ENCODE assay signal across 8 mouse cellular contexts in the genomic region with DNA sequence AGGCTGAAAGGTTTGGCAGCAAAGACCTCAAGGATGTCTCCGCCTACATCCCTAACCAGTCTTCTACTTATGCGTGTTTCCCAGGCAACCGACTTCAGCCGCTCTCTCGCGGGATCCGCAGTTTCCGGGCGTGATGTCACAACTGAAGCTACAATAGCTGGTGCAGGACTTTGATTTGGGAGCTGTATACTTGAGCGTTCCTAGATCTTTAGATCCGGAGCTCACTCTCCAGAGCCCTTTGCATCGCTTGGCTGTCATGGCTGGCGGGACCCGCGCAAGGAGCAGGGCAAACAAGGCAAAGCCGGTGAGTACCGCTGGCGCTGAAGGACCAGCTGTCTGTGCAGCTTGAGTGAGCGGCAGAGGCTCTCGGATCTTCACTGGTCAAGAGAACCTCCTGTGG. TPM values are rescaled to one million over a fixed set of nuclear protein-coding genes. Genes with fewer than 3 reads are reported as not detected.
DNase-seq lines count a peak whose midpoint lies in the region; ATAC-seq and TF ChIP-seq lines count a peak whose summit lies in the region.

Lrif1 (plus strand) TSS at position 158 of the 400 bp plus-strand sequence.

- no peak for TF ChIP-seq CTCF in embryonic fibroblast, embryonic 13.5 days (IDR thresholded peaks at IDR 0.05; ENCODE audit: borderline replicate concordance, insufficient read depth, low read length)
- no peak for TF ChIP-seq CTCF in spleen, adult 2 months (IDR thresholded peaks at IDR 0.05; ENCODE audit: extremely low read depth, insufficient read depth, insufficient read length, insufficient replicate concordance)

- ATAC-seq in kidney, embryonic 14.5 days (ENCODE audit: low FRiP score, low TSS enrichment): peak; percentile 99
- peak; percentile 91 for ATAC-seq in limb, embryonic 14.5 days (ENCODE audit: low FRiP score, low read depth)
- ATAC-seq in midbrain, embryonic 16.5 days: peak; percentile 100

- no peaks in the 10 kb centered on the region for H3K4me1 ChIP-seq in embryonic fibroblast, embryonic 13.5 days (ENCODE audit: control insufficient read depth, insufficient read depth, low read length)
- H3K4me1 ChIP-seq in heart, embryonic 10.5 days: no peaks in the 10 kb centered on the region
- H3K4me1 ChIP-seq in kidney, embryonic 14.5 days (ENCODE audit: control insufficient read depth, insufficient read depth, low read length): no peaks in the 10 kb centered on the region
- H3K4me1 ChIP-seq in limb, embryonic 14.5 days (ENCODE audit: control insufficient read depth, insufficient read depth, low read length): no peaks in the 10 kb centered on the region
- peaks cover 4% of the 10 kb centered on the region for H3K4me1 ChIP-seq in midbrain, embryonic 16.5 days (ENCODE audit: control insufficient read depth, insufficient read depth, low read length)
- no peaks in the 10 kb centered on the region for H3K4me1 ChIP-seq in spleen, adult 2 months (ENCODE audit: control insufficient read depth, insufficient read depth, insufficient read length)

- H3K27me3 ChIP-seq in heart, embryonic 10.5 days (ENCODE audit: insufficient read depth, poor library complexity, severe bottlenecking): no peaks in the 10 kb centered on the region
- H3K27me3 ChIP-seq in kidney, embryonic 14.5 days (ENCODE audit: control insufficient read depth, insufficient read depth, low read length): no peaks in the 10 kb centered on the region
- no peaks in the 10 kb centered on the region for H3K27me3 ChIP-seq in limb, embryonic 14.5 days (ENCODE audit: control insufficient read depth, insufficient read depth, low read length)
- H3K27me3 ChIP-seq in midbrain, embryonic 16.5 days (ENCODE audit: control insufficient read depth, insufficient read depth, low read depth, low read length): no peaks in the 10 kb centered on the region
- H3K27me3 ChIP-seq in spleen, adult 2 months (ENCODE audit: control insufficient read depth, insufficient read depth, low read length): no peaks in the 10 kb centered on the region

- H3K36me3 ChIP-seq in heart, embryonic 10.5 days: no peaks in the 10 kb centered on the region
- H3K36me3 ChIP-seq in kidney, embryonic 14.5 days (ENCODE audit: control insufficient read depth, insufficient read depth, low read length): no peaks in the 10 kb centered on the region
- H3K36me3 ChIP-seq in limb, embryonic 14.5 days (ENCODE audit: control insufficient read depth, insufficient read depth, low read length): no peaks in the 10 kb centered on the region
- no peaks in the 10 kb centered on the region for H3K36me3 ChIP-seq in midbrain, embryonic 16.5 days (ENCODE audit: control insufficient read depth, insufficient read depth, low read length)
- no peaks in the 10 kb centered on the region for H3K36me3 ChIP-seq in spleen, adult 2 months (ENCODE audit: control insufficient read depth, insufficient read depth, low read length)

- peak within 1 kb of the TSS; percentile 40 for H3K4me2 ChIP-seq in kidney, embryonic 14.5 days (replicated peaks; ENCODE audit: low read depth, low read length)
- peak within 1 kb of the TSS; percentile 46 for H3K4me2 ChIP-seq in limb, embryonic 14.5 days (replicated peaks; ENCODE audit: low read depth, low read length, severe bottlenecking)
- H3K4me2 ChIP-seq in midbrain, embryonic 16.5 days (ENCODE audit: low read length): peak within 1 kb of the TSS; percentile 39

- H3K9ac ChIP-seq in kidney, embryonic 14.5 days (ENCODE audit: low read depth, low read length): peak within 1 kb of the TSS; percentile 52
- peak within 1 kb of the TSS; percentile 64 for H3K9ac ChIP-seq in limb, embryonic 14.5 days (ENCODE audit: low read depth, low read length, severe bottlenecking)
- H3K9ac ChIP-seq in midbrain, embryonic 16.5 days (ENCODE audit: low read depth, low read length): peak within 1 kb of the TSS; percentile 89

- H3K4me3 ChIP-seq in embryonic fibroblast, embryonic 13.5 days (ENCODE audit: insufficient read depth, low read length): peak within 1 kb of the TSS; percentile 51
- H3K4me3 ChIP-seq in heart, embryonic 10.5 days: peak within 1 kb of the TSS; percentile 69
- H3K4me3 ChIP-seq in kidney, embryonic 14.5 days (ENCODE audit: low read length): peak within 1 kb of the TSS; percentile 46
- peak within 1 kb of the TSS; percentile 45 for H3K4me3 ChIP-seq in limb, embryonic 14.5 days (replicated peaks; ENCODE audit: low read length)
- H3K4me3 ChIP-seq in midbrain, embryonic 16.5 days (ENCODE audit: low read depth, low read length): peak within 1 kb of the TSS; percentile 77
- H3K4me3 ChIP-seq in spleen, adult 2 months (ENCODE audit: extremely low read depth, insufficient read depth, insufficient read length): peak within 1 kb of the TSS; percentile 78

- peak; percentile 55 for TF ChIP-seq POLR2A in embryonic fibroblast, embryonic 13.5 days (IDR thresholded peaks at IDR 0.05; ENCODE audit: low read depth, low read length)
- no peak for TF ChIP-seq POLR2A in limb, embryonic 14.5 days (IDR thresholded peaks at IDR 0.05; ENCODE audit: borderline replicate concordance, extremely low read depth, insufficient read depth, insufficient read length)
- TF ChIP-seq POLR2A in spleen, adult 2 months (IDR thresholded peaks at IDR 0.05; ENCODE audit: low read depth, low read length): no peak

- H3K9me3 ChIP-seq in heart, embryonic 10.5 days: no peaks in the 10 kb centered on the region
- no peaks in the 10 kb centered on the region; the same call in 1 of the 2 replicates for H3K9me3 ChIP-seq in kidney, embryonic 14.5 days (ENCODE audit: control insufficient read depth, low read length)
- no peaks in the 10 kb centered on the region for H3K9me3 ChIP-seq in limb, embryonic 14.5 days (ENCODE audit: control insufficient read depth, low read length)
- H3K9me3 ChIP-seq in midbrain, embryonic 16.5 days (replicated peaks; ENCODE audit: control insufficient read depth, low read length, poor library complexity, severe bottlenecking): 0 out of 2 replicates have a peak, but pooled peaks cover 2% of the 10 kb centered on the region

- 1% methylated on average over 20 of the region's 20 CpGs for WGBS in heart, embryonic 10.5 days
- 1% methylated on average over 20 of the region's 20 CpGs for WGBS in kidney, embryonic 14.5 days
- WGBS in limb, embryonic 14.5 days: 0% methylated on average over 20 of the region's 20 CpGs
- WGBS in midbrain, embryonic 16.5 days: under 1% methylated on average over 20 of the region's 20 CpGs
- WGBS in spleen, adult 2 months: 1% methylated on average over 20 of the region's 20 CpGs

- DNase-seq in 3T3-L1 (ENCODE audit: low read depth, low spot score): peak; percentile 91
- DNase-seq in adrenal gland, postnatal 4 days (ENCODE audit: low spot score in 2 of 2): peak; percentile 26 to 50
- peak; percentile 89 for DNase-seq in heart, embryonic 10.5 days (ENCODE audit: low spot score)
- DNase-seq in limb, embryonic 14.5 days (ENCODE audit: low spot score): peak; percentile 83
- peak; percentile 64 to 70 for DNase-seq in spleen, adult 2 months (ENCODE audit: low read depth in 1 of 2, low spot score in 2 of 2)

- H3K27ac ChIP-seq in embryonic fibroblast, embryonic 13.5 days (ENCODE audit: insufficient read depth, low read length): no peak within 1 kb of the TSS
- H3K27ac ChIP-seq in heart, embryonic 10.5 days: peak within 1 kb of the TSS; percentile 88
- H3K27ac ChIP-seq in kidney, embryonic 14.5 days (ENCODE audit: low read depth, low read length): 0 out of 2 replicates have a peak within 1 kb of the TSS, but pooled peaks have one; percentile 3
- H3K27ac ChIP-seq in limb, embryonic 14.5 days (replicated peaks; ENCODE audit: low read depth, low read length): no peak within 1 kb of the TSS
- peak within 1 kb of the TSS; percentile 95 for H3K27ac ChIP-seq in midbrain, embryonic 16.5 days (ENCODE audit: low read length)
- H3K27ac ChIP-seq in spleen, adult 2 months (ENCODE audit: insufficient read depth, low read length): no peak within 1 kb of the TSS

RNA-seq across cellular contexts. Expression of gene Lrif1, which starts in this region (rescaled TPM):
- 10 to 100 TPM; 33.4 to 35.6 TPM for total RNA-seq in adrenal gland, postnatal 4 days (2021)
- 18.6 and 25.1 TPM in 2 replicates for polyA plus RNA-seq in embryonic fibroblast, embryonic 13.5 days (2011; ENCODE audit: insufficient read length, low read depth, missing spikeins)
- polyA plus RNA-seq in heart, embryonic 10.5 days (2016; fragmentation: Nextera tagmentation; extraction: Ambion mirVana): 11.9 and 12.7 TPM in 2 replicates
- polyA plus RNA-seq in kidney, embryonic 14.5 days (2014; fragmentation: Nextera tagmentation; extraction: Ambion mirVana): 22.0 and 24.3 TPM in 2 replicates
- polyA plus RNA-seq in limb, embryonic 14.5 days (2012; rRNA removed): 9.5 and 12.3 TPM in 2 replicates
- polyA plus RNA-seq in limb, embryonic 14.5 days (2014; fragmentation: Nextera tagmentation; extraction: Ambion mirVana): 15.3 and 15.6 TPM in 2 replicates
- polyA plus RNA-seq in midbrain, embryonic 16.5 days (2015; fragmentation: Nextera tagmentation; extraction: Ambion mirVana): 18.9 and 19.9 TPM in 2 replicates
- polyA plus RNA-seq in spleen, adult 2 months (2012; rRNA removed): 2.0 and 2.4 TPM in 2 replicates

Comparison
In these comparisons a context has a peak if more than half of its experiments do, and no peak if none do; other contexts are left out.
1. DNase-seq: peak in every context shown above with its lines; median percentile 91 in 3T3-L1; 89 in heart, embryonic 10.5 days; 83 in limb, embryonic 14.5 days; 67 in spleen, adult 2 months; 38 in adrenal gland, postnatal 4 days.
2. H3K27ac ChIP-seq: peak in heart, embryonic 10.5 days (single experiment), kidney, embryonic 14.5 days (single experiment) and midbrain, embryonic 16.5 days (single experiment); none in embryonic fibroblast, embryonic 13.5 days (single experiment), limb, embryonic 14.5 days (single experiment) and spleen, adult 2 months (single experiment).
3. Peak in every context shown above with its lines, with median percentiles within 50 percentile points of each other: H3K4me3 ChIP-seq, ATAC-seq, H3K4me2 ChIP-seq and H3K9ac ChIP-seq.